ENCODE assay signal across 8 mouse cellular contexts in genomic region chr2:167942926-167943633, GRCm38 (mm10). TPM values are rescaled to one million over a fixed set of nuclear protein-coding genes. Genes with fewer than 3 reads are reported as not detected.
A peak's percentile ranks its signal among the peaks of the same experiment; 100 is the strongest.
DNase-seq lines count a peak whose midpoint lies in the region; ATAC-seq and TF ChIP-seq lines count a peak whose summit lies in the region.

No protein-coding gene starts in this region.

- no peak overlapping the region for H3K4me3 ChIP-seq in testis, adult 2 months (ENCODE audit: control insufficient read depth, low read depth, low read length)
- H3K4me3 ChIP-seq in hindbrain, embryonic 11.5 days (ENCODE audit: low read depth, low read length): no peak overlapping the region
- 0 out of 2 replicates have a peak overlapping the region, but pooled peaks have one; percentile 1 for H3K4me3 ChIP-seq in lung, embryonic 16.5 days (ENCODE audit: low read length)

- H3K27me3 ChIP-seq in testis, adult 2 months (ENCODE audit: control insufficient read depth, insufficient read depth, low read length): no peaks in the 10 kb centered on the region
- H3K27me3 ChIP-seq in hindbrain, embryonic 11.5 days (ENCODE audit: control insufficient read depth, insufficient read depth, low read length): no peaks in the 10 kb centered on the region
- no peaks in the 10 kb centered on the region for H3K27me3 ChIP-seq in lung, embryonic 16.5 days (ENCODE audit: control insufficient read depth, insufficient read depth, low read depth, low read length)

- TF ChIP-seq POLR2A in testis, adult 2 months (IDR thresholded peaks at IDR 0.05; ENCODE audit: control insufficient read depth, low read depth, low read length): no peak

- H3K4me1 ChIP-seq in testis, adult 2 months (ENCODE audit: control insufficient read depth, insufficient read depth, low read length): peaks cover 20% of the 10 kb centered on the region
- H3K4me1 ChIP-seq in hindbrain, embryonic 11.5 days (replicated peaks; ENCODE audit: control insufficient read depth, insufficient read depth, low read length): peaks cover 6% of the 10 kb centered on the region
- H3K4me1 ChIP-seq in lung, embryonic 16.5 days (replicated peaks; ENCODE audit: control insufficient read depth, insufficient read depth, low read length): peaks cover 62% of the 10 kb centered on the region

- H3K36me3 ChIP-seq in testis, adult 2 months (ENCODE audit: control insufficient read depth, insufficient read depth, low read length): no peaks in the 10 kb centered on the region; the same call in 1 of the 2 replicates
- H3K36me3 ChIP-seq in hindbrain, embryonic 11.5 days (ENCODE audit: control insufficient read depth, insufficient read depth, low read length): no peaks in the 10 kb centered on the region
- no peaks in the 10 kb centered on the region for H3K36me3 ChIP-seq in lung, embryonic 16.5 days (ENCODE audit: control insufficient read depth, insufficient read depth, low read length)

- 83% methylated on average over 12 of the region's 12 CpGs for WGBS in hindbrain, embryonic 11.5 days
- WGBS in lung, embryonic 16.5 days: 32% methylated on average over 12 of the region's 12 CpGs

- no peaks in the 10 kb centered on the region for H3K9me3 ChIP-seq in hindbrain, embryonic 11.5 days (ENCODE audit: control insufficient read depth, low read length)
- H3K9me3 ChIP-seq in lung, embryonic 16.5 days (ENCODE audit: control insufficient read depth, low read length): no peaks in the 10 kb centered on the region

- no peak overlapping the region for H3K4me2 ChIP-seq in hindbrain, embryonic 11.5 days (replicated peaks; ENCODE audit: low read depth, low read length)
- H3K4me2 ChIP-seq in lung, embryonic 16.5 days (ENCODE audit: low read depth, low read length): peak overlapping the region; percentile 42

- TF ChIP-seq CTCF in testis, adult 2 months (IDR thresholded peaks at IDR 0.05; ENCODE audit: control insufficient read depth, insufficient read depth, insufficient replicate concordance, low read depth, low read length): no peak

- ATAC-seq in hindbrain, embryonic 11.5 days (ENCODE audit: low FRiP score): no peak
- peak; percentile 62 for ATAC-seq in lung, embryonic 16.5 days (ENCODE audit: low read depth)

- DNase-seq in adrenal gland, adult (ENCODE audit: inconsistent age in 2 of 2, low spot score in 1 of 2): peak; percentile 45 to 76
- DNase-seq in adrenal gland, postnatal 25 days: no peak
- no peak for DNase-seq in testis, postnatal 14 days (ENCODE audit: low spot score)
- DNase-seq in hindbrain, embryonic 11.5 days (ENCODE audit: low spot score): no peak
- DNase-seq in spleen, adult 12 weeks (ENCODE audit: low spot score): peak; percentile 22
- DNase-seq in ovary, postnatal 14 days (ENCODE audit: low spot score): no peak

- H3K27ac ChIP-seq in testis, adult 2 months (ENCODE audit: control insufficient read depth, insufficient read depth, low read depth, low read length): peak overlapping the region; percentile 43
- H3K27ac ChIP-seq in hindbrain, embryonic 11.5 days (ENCODE audit: low read depth, low read length): peak overlapping the region; percentile 56; the same call in 1 of the 2 replicates
- H3K27ac ChIP-seq in lung, embryonic 16.5 days (ENCODE audit: low read length): peak overlapping the region; percentile 94

- H3K9ac ChIP-seq in hindbrain, embryonic 11.5 days (ENCODE audit: low read depth, low read length): no peak overlapping the region
- peak overlapping the region; percentile 45 for H3K9ac ChIP-seq in lung, embryonic 16.5 days (ENCODE audit: low read length)

RNA-seq across cellular contexts. Expression of gene Ptpn1, which starts 11.2 kb away (rescaled TPM):
- 37.0 and 53.1 TPM in 2 replicates for total RNA-seq in adrenal gland, postnatal 25 days (2021)
- polyA plus RNA-seq in testis, adult 2 months (2012; rRNA removed): 30.9 and 34.7 TPM in 2 replicates
- 81.9 and 90.3 TPM in 2 replicates for polyA plus RNA-seq in hindbrain, embryonic 11.5 days (2014; fragmentation: Nextera tagmentation; extraction: Ambion mirVana)
- 56.3 and 73.3 TPM in 2 replicates for polyA plus RNA-seq in lung, embryonic 16.5 days (2015; fragmentation: Nextera tagmentation; extraction: Ambion mirVana)

Comparison
In these comparisons a context has a peak if more than half of its experiments do, and no peak if none do; other contexts are left out.
1. DNase-seq: peak in adrenal gland, adult (2 of 2) and spleen, adult 12 weeks (single experiment); none in adrenal gland, postnatal 25 days (single experiment), testis, postnatal 14 days (single experiment), hindbrain, embryonic 11.5 days (single experiment) and ovary, postnatal 14 days (single experiment).
2. H3K27ac ChIP-seq: peak in every context shown above with its lines; median percentile 94 in lung, embryonic 16.5 days; 56 in hindbrain, embryonic 11.5 days; 43 in testis, adult 2 months.